Mouse (Mus musculus) heart, postnatal 36 days (tissue): ENCODE results near the gene Rgl2. TPM values are rescaled to one million over a fixed set of nuclear protein-coding genes. Genes with fewer than 3 reads are reported as not detected.

Source experiments
- DNase-seq, 2 experiments: peaks; one replicate each; pipeline ENCODE4 v3.0.0; 2021 to 2022
- intact Hi-C: fragments of 180-260 bp; cut with DNase I; formaldehyde crosslinking; loops from one replicate; pipeline ENCODE4 v1.15.1; 2025
- total RNA-seq, 2 experiments: library from RNA; stranded (reverse); gene quantifications; 2 replicates each; pipeline ENCODE4 v1.2.3; 2021

The Rgl2 gene
- total RNA-seq, 2 experiments from 2014 or later = 38.7 TPM

DNA sequence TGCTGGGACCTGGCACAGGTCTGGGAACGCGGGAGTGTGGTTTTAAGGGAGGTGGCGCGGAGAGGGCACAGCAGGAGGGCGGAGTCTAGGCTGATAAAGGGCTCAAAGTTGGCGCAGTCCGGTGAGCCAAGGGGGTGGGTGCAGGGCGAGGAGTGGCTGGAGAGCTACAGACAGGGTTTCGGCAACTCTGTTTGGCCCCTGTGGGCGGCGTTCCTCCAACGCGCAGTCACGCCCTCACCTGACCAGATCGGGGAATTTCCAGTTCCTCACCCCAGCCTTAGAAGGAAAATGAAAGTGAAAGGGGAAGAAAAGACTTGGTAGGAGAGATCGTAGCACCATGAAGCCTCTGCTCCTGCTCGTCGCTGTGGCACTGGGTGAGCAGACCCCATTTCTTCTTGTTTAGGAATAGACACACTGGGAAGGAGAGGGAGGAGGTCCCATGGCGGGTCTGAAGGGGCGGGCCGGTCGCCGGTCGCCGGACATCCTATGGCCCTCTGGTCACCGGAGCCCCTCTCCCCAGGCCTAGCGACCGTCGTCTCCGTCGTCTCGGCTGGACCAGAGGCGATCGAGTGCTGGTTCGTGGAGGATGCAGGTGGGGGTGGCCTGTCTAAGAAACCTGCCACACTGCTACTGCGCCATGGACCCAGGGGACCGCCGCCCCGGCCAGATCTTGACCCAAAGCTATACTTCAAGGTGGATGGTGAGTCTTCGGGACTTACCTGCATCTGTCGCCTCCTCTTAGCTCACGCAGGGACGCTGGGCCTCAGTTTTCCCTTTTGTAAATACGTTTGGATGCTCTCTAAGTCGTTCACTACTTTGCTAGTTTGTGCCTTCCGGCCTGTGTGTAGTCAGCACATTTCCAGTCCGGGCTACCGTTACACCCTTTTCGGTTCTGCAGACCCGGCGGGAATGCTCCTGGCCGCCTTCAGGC is 9.7 kb upstream of the Rgl2 start:
- peak; percentile 79 to 81 for DNase-seq
- intact Hi-C loops = loop anchor here (2.0 kb wide), 1 partner anchor 17 kb away; no protein-coding TSS in a partner anchor

DNA sequence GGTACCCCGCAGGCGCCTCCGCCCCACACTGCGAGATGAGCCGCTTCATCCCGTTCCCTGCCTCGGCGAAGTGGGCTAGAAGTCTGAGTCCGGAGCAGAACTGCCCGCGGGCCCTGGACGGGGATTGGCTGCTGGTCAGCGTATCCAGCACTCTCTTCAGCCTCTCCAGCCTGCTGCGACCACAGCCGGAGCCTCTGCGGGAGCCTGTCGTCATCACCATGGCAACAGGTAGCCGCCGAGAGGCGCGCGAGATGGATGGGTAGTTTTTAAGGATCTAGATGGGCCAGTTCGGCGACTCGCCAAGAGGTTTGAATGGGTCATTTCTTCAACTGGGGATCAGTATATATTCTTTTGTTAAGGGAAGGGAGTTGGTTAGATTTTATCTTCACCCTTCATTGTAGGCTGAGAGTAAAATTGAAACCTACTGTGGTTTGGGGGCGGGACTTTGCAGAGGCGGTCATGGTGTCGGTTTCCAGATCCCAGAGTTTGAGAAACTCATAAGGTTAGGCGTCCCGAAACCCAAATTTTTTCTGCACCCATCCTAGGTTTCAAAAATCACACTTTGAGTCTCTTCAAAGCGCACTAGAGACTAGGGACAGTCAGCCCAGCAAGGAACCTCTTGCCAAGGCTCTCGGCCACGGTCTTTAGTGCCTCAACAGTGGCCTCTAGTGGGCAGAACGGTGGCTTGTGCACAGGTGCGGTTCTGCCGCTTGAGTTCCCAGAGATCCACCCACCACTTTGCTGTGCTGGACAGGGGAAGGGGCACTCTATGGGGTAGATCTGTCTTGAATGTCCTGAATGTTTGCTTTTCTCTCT is 8.9 kb upstream of the Rgl2 start:
- intact Hi-C loops = loop anchor here (2.0 kb wide), 1 partner anchor 18 kb away; no protein-coding TSS in a partner anchor
- peak; percentile 86 to 88 for DNase-seq

DNA sequence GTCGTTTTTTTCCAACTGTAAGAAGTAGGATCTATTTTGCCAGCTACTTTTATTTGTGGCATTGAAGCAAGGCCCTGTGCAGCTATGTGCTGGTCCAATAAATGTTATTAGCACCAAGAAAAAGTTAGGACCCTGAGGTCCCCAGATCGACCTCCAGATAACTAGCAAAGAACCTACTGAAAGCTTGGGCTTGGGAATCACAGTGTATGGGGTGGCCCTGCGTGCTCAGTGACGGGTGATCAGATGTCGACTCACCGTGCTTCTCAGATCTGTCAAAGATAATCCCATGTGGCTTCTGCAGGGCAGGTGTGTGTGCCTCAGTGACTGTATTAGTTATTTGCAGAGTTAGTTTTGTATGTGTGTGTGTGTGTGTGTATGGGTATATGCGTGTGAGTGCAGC is 8.0 kb upstream of the Rgl2 start:
- intact Hi-C loops = loop anchor here (2.0 kb wide), 1 partner anchor 19 kb away; no protein-coding TSS in a partner anchor
- DNase-seq = no peak

DNA sequence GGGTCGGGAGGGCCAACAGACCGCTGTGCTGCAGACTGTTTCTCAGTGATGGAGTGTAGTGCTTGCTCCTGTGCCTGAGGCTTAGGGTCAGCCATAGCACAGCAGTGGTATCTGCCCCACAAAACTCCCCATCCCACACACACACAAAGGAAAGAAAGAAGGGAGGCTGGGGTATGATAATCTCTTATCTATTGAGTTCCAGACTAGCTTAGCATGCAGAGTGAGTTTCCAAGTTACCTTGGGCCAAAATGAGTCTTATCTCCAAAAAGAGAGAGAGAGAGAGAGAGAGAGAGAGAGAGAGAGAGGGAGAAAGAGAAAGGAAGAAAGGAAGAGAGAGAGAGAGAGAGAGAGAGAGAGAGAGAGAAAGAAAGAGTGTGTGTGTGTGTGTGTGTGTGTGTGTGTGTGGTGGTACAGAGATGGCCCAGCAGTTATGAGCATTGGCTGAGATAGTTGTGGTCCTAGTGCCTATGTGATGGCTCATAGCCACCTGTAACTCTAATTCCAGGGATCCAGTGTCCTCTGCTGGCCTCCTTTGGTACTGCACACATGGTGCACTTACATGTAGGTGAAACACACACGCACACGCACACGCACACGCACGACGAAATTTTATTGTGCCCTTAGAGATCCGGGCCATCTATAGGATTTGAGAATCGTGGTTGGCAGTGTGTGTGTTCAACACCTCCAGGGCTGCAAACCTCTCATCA is 4.6 kb upstream of the Rgl2 start:
- intact Hi-C loops = loop anchor here (5.0 kb wide), 1 partner anchor 32 kb away; the partner anchor contains the start of gene Kifc1
- DNase-seq = peak in 1 of 2 experiments; percentile 55

DNA sequence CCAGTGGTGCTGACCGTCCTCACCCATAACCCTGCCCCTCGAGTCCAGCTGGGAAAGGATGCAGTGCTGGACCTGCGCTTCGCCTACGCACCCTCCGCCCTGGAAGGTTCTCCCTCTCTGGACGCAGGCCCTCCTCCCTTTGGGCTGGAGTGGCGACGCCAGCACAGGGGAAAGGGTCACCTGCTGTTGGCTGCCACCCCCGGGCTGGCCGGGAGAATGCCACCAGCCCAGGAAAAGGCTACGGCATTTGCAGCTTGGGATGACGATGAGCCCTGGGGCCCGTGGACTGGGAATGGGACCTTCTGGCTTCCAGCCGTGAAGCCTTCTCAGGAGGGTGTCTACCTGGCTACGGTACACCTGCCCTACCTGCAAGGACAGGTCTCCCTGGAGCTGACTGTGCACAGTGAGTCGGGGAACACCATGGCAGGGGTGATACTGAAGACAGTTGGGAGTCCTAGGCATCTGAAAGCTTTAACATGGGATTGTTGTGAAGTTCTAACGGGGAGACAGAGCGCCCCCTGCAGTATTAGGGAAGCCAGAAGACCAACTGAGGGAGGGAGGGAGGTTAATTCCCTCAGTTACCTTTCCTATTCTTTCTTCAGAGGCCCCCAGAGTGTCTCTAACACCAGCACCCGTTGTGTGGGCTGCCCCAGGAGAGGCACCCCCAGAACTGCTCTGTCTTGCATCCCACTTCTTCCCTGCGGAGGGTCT is 3.8 kb upstream of the Rgl2 start:
- no peak for DNase-seq
- intact Hi-C loops = loop anchor here (5.0 kb wide), 1 partner anchor 33 kb away; the partner anchor contains the start of gene Kifc1

DNA sequence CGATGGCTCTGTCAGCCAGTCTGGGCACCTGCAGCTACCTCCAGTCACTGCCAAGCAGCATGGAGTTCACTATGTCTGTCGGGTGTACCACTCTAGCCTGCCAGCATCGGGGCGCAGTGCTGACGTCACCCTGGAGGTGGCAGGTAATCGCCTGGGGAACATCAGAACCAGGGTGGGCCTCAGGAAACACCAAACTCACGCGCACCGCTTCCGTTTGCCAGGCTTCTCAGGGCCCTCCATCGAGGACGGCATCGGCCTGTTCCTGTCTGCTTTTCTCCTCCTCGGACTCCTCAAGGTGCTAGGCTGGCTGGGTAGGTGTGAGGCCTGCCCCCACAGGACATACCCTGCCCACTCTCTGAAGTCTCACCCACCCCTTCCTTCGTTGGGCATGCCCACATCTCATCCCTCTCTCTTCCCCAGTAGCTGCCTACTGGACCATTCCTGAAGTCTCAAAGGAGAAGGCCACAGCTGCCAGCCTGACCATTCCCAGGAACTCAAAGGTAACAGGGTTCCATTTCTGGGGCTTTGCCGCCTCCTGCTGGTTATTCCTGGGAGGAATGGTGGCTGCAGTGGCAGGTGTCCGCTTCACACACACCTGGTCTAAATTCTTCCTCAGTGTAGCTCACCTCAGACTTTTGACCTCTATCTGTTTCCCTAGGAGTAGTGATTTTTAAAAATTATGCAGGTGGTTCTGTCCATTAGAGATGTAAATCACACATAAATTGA is 3.0 kb upstream of the Rgl2 start:
- intact Hi-C loops = loop anchor here (5.0 kb wide), 1 partner anchor 34 kb away; the partner anchor contains the start of gene Kifc1
- DNase-seq = no peak

DNA sequence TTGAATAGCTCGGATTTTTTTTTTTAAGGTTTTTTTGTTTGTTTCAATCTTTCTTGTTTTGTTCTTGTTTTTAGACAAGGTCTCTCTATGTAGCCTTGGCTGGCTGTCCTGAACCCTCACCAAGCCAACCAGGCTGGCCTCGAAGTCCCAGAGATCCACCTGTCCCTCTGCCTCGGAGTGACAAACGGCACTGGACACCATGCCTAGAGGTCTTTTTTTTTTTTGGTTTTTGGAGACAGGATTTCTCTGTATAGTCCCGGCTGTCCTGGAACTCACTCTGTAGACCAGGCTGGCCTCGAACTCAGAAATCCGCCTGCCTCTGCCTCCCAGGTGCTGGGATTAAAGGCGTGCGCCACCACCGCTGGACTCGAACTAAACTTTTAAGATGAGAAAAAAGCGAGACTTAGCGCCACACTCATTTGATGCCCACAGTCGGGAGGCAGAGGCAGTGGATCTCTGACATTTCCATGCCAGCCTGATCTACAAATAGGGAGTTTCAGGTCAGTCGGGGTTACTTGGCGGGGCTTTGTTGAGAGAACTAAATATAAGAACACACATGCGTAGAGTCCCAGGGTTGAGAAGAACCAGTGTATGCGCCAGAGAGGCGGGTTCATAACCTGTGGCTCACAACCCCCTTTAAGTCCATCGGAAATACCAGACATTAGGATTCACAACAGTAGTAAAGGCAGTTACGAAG is 944 bp upstream of the Rgl2 start:
- intact Hi-C loops = loop anchor here (5.0 kb wide), 1 partner anchor 36 kb away; the partner anchor contains the start of gene Kifc1
- no peak for DNase-seq

DNA sequence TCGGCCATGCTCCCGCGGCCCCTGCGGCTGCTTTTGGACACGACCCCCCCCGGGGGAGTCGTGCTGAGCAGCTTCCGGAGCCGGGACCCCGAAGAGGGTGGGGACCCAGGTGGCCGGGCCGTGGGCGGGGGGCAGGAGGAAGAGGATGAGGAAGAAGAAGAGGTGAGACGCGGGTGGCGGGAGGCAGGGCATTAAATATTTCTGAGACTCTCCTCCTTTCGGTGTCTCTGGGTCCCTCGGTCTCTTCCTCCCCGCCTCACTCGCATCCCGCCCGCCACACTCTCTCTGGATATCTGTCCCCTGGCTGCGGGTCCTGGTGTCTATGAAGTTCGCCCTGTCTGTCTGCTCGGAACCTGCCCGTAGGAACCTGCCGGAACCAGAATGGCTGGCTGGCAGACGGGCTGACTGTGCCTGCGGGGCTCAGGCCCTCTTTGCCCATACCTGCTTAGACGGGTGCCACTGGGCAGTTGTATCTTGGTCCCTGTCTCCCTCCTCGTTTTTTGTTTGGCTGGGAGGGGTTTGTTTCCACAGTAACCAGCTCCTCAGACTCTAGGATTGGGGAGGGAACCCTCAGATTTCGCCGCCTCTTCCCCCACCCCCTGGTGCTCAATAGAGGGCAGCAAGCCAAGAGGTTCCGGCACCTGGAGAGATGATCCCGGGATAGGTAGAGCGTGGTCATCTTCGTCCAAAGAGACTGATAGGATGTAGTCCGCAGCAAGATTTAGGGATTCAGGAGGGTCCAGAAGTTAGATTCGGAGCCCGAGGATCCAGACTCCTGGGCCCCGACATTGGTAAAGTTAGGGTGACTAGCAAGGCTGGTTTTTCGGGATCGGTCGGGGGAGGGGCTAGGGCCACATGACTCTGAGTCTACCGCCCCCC is 1.2 kb downstream of the Rgl2 start:
- peak; percentile 54 to 63 for DNase-seq
- intact Hi-C loops = no loop called here

DNA sequence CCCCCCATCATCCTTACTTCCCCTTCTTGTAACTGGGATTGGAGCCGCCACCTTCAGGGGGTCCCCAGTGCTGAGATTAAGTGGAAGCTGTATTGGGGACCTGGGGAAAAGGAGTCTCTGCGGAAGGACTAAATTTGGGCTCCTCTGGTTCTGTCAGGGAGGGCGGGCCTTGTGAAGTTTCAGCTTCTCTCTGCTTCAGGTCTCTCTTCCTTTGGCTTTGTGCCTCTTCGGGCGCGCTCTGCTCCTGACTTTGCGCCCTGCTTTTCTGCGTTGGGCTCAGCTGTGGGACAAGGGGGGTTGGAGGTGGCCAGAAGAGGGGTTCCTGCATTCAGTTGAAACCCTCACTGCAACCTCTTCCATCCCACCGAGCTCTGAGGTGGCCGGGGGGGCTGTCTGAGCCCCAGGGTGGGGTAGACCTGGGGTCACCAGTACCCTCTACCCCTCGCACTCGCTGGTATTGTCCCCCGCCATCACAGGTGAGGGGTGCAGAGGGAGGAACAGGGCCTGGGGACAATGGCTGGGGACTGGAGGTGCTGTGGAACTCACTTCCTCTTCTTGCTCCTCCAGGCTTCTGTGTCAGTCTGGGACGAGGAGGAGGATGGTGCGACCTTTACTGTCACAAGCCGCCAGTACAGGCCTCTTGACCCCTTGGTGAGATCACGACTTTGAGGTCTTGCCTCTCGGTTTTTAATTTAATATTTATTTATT is 2.0 kb downstream of the Rgl2 start:
- intact Hi-C loops = no loop called here
- DNase-seq = no peak

DNA sequence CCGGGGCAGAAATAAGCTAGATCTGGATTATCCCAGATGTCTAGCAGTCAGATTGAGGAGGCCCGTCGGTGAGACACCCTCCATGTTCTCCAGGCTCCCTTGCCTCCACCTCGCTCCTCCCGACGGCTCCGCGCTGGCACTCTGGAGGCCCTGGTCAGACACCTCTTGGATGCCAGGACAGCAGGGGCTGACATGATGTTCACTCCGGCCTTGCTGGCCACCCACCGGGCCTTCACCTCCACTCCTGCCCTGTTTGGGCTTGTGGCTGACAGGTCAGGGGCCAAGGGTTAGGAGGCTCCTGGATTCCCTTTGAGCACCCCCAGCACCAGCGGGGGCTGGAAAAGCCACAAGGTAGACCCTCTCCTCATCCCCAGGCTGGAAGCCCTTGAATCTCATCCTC is 2.6 kb downstream of the Rgl2 start:
- DNase-seq = no peak
- intact Hi-C loops = no loop called here

DNA sequence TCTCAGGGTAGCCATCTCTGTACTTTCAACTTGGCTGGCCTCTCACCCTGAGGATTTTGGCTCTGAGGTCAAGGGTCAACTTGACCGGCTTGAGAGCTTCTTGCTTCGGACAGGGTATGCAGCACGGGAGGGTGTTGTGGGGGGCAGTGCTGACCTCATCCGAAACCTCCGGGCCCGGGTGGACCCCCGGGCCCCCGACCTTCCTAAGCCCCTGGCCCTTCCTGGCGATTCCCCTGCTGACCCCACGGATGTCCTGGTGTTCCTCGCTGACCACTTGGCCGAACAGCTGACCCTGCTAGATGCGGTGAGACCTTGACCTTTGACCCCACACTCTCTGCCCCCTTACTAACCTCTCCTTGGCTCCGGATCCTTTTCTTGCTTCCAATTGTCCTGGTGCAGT is 3.1 kb downstream of the Rgl2 start:
- DNase-seq = no peak
- intact Hi-C loops = no loop called here

DNA sequence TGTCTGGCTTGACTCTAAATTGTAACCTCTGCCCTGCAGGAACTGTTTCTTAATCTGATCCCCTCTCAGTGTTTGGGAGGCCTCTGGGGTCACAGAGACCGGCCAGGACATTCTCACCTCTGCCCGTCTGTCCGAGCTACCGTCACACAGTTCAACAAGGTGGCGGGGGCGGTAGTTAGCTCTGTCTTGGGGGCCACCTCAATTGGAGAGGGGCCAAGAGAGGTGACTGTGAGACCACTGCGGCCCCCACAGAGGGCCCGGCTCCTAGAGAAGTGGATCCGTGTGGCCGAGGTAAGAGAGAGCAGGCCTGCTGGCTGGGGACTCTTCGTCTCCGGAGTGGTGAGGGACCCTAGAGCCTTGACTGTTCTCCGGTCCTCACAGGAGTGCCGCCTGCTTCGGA is 3.6 kb downstream of the Rgl2 start:
- no peak for DNase-seq
- intact Hi-C loops = no loop called here

DNA sequence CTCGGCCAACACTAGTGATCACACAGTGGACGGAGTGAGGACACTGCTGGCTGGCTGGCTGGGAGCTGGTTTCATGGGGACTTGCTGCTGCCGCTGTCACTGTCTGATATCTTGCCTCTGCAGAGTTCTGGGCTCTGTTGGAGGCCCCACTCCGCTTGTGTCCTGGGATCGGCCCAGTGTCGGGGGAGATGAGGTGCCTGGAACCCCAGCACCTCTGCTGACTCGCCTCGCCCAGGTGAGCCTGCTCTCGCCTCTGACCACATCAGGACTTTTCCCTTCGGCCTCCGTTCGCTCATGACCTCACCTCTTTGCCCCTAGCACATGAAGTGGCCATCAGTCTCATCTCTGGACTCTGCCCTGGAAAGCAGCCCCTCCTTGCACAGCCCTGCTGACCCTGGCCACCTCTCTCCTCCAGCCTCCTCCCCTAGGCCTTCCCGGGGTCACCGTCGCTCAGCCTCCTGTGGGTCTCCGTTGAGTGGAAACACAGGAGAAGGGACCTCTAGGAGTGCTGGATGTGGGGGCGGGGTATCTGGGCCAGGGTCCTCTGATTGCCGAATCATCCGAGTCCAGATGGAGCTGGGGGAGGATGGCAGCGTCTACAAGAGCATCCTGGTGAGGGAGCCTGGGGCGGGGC is 6.2 kb downstream of the Rgl2 start:
- intact Hi-C loops = no loop called here
- no peak for DNase-seq

DNA sequence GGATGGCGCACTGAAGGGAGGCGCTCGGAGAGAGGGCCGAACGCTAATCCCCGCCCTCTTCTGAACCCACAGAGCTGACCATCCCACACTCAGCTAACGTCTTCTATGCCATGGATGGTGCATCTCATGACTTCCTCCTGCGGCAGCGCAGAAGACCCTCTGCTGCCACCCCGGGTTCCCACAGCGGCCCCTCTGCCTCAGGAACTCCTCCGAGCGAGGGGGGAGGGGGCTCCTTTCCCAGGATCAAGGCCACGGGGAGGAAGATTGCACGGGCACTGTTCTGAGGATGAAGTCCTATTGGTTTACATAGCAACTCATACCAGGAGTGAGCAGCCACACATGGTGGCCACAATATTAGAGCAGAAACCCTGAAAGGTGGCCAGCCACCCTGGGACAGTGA is 7.7 kb downstream of the Rgl2 start:
- no peak for DNase-seq
- intact Hi-C loops = no loop called here

DNA sequence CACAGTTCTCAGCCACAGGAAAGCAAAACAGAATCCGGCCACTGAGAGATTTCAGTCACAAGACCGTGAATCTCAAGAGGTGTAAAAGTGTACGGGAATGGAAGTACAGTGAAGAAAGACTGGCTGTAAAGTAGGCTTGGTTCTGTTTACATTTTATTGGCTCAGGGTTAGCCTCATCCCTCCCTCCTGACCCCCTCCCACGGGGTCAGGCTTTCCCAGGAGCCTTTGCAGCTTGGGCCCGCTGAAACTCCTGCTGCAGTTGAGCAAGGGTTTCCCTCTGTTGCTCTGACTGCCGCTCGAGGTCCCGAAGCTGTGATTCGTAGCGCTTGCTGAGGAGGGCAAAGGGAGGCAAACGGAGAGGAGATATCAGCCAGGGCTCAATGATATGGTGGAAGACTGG is 9.4 kb downstream of the Rgl2 start:
- no peak for DNase-seq
- intact Hi-C loops = no loop called here

DNA sequence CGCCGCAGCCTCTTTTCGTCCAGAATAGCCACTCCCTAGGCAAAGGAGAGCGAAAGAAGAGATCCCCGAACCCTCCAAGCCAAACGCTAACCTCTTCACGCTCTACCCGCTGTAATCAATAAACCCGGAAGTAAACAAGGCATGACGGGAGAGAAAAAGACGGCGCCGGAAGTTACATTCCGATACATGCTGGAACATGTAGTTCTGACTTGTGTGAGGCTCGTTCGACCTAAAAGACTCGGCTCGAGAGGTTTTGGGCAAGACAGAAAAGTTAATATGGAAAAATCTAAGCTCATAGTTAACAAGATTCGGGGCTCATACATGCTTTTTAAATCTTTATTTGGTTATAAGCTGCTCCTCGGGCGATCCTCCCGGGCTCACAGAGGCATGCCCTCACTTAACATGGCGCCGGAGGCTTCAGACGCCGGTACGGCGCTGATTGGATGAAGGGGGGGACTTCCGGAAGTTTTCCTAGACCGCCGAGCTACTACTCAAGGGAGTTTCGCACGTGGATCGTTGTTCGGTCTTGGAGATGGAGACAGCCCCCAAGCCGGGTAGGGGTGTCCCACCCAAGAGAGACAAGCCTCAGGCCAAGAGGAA is 11.0 kb downstream of the Rgl2 start, which contains the start of the genes Pfdn6 and Wdr46:
Pfdn6 (minus strand) TSS at position 138 of the 600 bp plus-strand sequence.
Wdr46 (plus strand) TSS at position 455 of the 600 bp plus-strand sequence.
- intact Hi-C loops = loop anchor here (1.0 kb wide), 1 partner anchor 15 kb away; the partner anchor contains the start of gene Vps52
- peak; percentile 89 to 92 for DNase-seq
